Mouse (Mus musculus) T-helper 1 cell (primary cell): ENCODE measurements around the gene Lclat1.

Experiments used
- in situ Hi-C: fragments of 300-600 bp; cut with MboI, MseI; formaldehyde crosslinking; loops from one replicate; pipeline ENCODE4 v1.15.1; 2025; ENCODE audit warnings: high pct_unique_total_duplicates

Gene Lclat1

DNA sequence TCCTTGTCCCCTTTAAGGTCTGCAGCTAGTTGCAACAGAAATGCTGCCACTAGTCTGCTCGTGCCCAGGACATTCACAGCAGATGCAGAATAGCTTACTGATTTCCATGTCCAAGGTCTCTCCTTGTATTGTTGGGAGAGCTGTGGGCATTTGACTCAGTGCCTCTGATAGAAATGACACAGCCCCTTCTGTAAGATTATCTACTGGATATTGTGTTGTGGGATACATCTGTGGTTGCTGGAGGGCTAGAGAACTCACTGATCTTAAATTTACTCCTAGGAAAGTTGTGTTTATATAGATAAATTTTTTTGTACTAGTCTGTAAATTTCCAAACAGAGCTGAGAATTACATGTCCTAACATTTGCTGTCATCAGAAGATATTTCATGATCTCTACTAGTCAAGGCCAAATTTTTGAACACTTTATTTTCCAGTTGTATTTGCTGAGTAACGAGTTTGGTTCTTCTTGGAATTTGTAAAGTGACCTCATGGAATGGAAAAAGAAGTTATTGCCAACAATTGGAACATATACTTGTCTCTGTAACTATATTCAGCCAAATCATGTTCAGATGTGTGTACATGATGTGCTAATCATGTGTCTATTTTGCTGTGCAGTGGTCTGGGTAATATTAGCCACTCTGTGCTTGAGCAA, 87.4 kb downstream of the Lclat1 start:
- in situ Hi-C loops = loop anchor here (5.0 kb wide), 2 partner anchors 87 to 333 kb away; no protein-coding TSS in a partner anchor

DNA sequence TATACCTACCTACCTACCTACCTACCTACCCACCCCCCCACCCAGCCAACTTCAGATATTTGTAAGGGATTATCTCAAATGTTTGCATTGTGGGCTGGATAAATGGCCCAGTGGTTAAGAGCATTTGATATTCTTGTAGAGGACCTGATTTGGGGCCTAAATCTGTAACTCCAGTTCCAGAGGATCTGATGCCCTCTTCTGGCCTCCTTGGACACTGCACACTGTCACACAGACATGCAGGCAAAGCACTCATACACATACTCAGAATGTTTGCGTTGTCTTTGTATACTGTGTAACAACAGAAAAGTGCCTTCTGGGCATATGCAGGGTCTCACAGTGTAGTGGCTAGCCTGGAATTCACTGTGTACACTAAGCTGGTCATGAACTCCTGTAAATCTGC, 88.4 kb downstream of the Lclat1 start:
- in situ Hi-C loops = loop anchor here (5.0 kb wide), 2 partner anchors 86 to 334 kb away; no protein-coding TSS in a partner anchor

DNA sequence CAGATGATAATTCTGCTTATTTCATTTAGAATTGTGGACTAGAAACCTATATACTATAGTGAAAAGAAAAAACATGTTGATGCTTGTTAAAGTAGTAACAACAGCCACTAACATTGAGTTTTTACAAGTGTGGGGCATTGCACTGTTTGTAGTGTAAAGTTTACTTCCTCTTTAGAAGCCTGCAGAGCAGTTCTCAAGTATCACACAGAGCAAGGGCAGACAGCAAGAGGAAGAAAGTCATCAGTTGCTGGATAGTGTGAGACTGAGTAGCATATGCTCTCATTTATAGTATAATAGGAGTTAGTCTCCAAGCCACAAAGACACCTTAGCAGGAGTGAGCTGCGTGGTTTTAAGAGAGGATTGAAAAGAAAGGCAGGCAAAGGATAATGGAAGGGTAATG, 89.9 kb downstream of the Lclat1 start:
- in situ Hi-C loops = loop anchor here (5.0 kb wide), 2 partner anchors 85 to 335 kb away; no protein-coding TSS in a partner anchor

DNA sequence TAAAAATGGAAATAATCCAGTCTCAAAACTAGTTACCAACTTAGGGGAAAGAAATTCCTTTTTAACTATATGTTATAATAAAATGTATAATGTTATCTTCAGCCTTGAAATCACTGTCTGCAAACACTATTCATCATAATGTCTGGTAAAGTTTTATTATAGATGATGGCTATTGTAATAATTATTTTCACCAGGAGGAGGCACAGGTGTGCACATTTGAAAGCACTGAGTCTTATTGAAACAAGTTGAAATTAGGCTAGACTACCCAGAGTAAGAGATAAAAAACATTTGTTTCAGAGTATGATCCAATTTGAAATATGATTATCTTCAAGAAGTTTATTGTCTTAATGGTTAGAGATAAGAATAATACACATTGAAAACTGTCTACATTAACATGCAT, 91.6 kb downstream of the Lclat1 start:
- in situ Hi-C loops = loop anchor here (5.0 kb wide), 2 partner anchors 83 to 337 kb away; no protein-coding TSS in a partner anchor

DNA sequence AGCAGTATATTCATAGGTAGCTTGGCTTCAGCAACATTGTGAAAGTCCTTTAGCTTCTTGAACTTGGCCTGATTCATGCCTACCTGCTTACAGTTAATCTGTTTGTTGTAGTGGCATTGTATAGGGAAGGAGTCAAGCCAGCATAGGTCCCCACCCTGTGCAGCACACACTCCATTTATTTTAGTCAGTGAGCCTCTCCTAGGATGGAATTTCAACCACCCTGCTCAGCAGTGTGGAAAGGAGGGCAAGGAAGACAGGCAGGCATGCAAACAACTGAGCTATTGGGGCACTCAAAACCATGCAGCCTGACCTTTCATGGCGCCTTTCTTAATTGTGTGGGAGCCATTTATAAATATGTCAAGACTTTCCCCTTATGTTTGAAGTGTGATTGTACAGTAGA, 92.6 kb downstream of the Lclat1 start:
- in situ Hi-C loops = no loop called here

DNA sequence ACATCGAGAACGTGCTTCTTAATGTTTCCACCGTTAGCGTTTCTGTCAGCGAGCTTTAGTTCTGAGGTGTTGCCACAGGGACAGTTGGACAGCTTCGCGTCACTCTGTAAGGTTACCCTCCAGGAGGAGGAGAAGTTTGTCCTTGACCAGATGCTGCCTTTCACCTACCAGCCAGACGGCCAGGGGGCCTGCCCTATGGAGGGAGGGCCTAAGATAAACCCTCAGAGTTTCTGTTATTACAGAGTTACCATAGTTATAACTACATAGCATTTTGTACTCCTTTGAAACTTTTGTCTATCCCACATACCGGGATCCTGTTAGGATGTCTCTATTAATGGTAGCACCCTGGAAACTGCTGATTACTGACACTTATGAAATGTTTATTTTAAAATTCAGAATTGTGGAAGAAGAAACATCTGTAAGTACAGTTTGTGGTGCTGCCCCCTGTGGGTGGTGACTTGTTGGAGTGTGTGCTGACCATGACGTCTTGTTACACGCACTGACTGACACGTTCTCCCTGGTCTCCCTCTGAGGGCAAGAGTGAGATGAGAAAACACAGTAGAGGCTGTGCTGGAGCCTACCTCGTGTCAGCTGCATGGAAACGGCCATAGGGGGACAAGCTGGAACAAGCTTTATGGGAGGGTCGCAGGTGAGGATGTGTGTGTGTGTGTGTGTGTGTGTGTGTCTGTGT, 96.0 kb downstream of the Lclat1 start:
- in situ Hi-C loops = no loop called here

DNA sequence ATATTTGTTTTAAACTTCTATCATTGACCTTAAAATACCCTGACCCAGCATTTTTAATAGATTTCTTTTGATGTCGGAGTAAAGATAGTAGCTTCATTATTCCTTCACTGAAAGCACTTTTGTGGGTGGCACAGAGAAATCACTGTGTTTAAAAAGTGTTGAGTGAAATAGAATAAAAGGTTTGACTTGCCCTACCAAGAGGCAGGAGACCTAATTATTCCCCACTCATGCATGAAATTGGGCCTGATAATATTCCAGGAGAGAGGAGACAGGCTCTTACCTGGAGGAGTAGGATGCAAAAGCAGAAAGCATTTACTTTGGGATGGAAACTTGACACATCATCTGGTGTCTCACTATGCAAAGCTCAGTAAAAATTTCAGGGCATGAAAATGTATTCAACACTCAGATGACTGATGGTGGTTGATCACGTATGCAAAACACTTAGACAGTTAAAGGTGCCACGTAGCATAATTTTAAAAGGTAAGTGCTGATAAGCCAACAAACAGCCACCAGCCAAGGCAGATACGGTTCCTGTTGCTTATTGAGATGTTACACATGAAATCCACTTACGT, 103.3 kb downstream of the Lclat1 start:
- in situ Hi-C loops = no loop called here

DNA sequence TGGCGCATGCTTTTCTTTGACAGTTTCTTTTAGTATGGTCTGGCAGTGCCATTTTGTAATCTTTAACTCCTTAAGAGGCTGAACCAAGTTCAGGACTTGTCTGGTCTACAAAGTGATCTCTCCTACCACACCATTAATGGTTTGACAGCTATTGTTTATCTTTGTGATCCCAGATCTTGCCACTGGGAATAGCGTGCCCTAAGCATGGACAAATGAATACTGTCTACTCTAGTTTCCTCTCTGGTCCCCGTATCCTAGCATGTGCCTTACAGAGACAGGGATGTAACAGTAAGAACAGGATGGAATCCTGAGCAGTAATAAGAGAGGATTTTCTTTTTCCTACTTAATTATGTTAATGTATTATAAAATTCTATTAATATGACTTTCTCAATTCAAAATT, 105.0 kb downstream of the Lclat1 start:
- in situ Hi-C loops = no loop called here

DNA sequence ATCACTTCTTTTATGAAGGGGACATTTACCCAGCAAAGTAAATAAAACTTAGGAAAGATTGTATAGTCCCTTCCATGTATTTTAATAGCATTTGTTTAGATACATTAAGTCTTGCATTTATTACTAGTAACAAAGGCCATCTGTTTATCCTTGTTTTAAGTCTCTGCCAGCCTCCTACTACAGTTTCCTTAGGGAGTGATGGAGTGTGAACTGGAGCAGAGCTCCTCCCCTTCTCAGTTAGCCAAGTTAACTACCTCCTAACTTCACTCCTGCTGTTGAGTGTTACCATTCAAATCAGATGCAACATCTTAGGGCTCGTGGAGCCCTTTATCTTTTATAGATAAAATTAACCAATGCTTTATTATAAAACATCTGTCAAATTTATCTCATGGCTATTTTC, 105.4 kb downstream of the Lclat1 start:
- in situ Hi-C loops = no loop called here

DNA sequence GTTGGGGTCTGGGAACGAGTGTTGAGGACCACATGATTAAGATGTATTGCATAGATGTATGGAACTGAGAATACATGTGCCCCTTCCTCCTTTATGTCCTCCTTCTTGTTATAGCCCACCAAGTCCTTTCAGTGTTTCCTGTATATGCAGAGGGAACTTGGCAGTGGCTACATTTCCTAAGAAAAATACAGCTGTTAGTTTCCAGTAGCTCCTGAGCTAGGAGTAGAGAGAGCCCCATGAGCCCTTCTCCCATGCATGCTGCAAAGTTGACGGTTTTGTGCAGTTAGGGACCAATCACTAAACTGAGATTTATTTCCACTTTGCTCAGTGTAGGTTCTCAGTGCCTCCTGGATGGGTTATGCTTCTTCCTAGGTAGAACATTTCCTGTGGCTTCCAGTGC, 105.9 kb downstream of the Lclat1 start:
- in situ Hi-C loops = no loop called here

DNA sequence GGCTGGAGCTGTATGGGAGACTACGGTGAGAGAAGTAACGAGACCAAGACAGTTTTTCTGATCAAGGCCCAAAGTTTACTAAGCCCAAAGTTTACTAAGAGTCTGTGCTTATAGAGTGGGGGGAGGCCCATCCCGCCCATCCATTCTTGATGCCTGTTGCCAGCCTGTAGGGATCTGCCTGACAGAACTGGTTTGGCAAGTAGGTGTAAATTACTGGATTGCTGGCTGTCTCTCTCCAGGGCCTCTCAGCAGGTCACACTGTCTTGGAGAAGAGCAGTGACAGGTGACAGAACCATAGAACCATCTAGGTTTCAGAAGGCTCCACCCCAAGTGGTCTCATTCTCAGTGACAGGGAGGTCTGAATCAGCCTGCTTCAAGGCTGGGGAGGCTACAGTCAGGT, 109.5 kb downstream of the Lclat1 start:
- in situ Hi-C loops = no loop called here

DNA sequence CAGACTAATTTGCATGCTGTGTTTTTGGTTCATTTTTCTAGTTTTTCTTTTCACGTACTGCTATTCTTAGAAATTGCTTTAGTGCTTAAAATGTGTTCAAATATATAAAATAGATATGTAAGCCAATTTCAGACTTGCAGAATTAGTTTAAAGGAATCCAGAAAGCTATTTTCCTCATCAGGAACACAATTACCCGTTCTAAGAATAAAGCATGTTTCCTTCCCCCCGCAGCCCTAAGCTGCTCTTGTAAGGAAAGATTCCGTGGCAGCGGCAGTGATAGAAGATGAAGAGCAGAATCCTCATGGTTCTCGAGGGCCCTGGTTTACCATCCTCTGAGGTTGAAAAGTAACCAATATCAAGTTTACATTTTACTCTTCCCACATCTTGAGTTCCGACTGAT, 113.0 kb downstream of the Lclat1 start:
- in situ Hi-C loops = no loop called here

DNA sequence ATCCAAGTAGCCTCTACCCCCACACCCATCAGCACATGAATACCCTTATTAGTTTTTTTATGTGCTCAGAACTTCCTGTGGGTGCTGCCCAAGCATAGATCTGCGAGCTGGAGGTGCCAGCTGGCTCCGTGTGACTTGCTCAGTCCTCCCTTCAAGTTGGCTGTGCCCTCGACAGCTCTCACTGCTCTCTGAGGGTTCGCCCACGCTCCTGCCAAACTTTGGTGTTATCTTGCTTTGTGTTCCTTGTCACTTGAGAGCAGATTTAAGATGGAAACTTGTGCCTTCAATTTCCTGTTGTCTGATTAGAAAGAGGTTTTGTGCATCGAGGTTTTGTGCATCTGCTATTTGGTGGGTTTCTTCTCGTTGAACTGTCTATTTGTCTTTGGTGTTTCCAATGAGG, 114.3 kb downstream of the Lclat1 start:
- in situ Hi-C loops = no loop called here

DNA sequence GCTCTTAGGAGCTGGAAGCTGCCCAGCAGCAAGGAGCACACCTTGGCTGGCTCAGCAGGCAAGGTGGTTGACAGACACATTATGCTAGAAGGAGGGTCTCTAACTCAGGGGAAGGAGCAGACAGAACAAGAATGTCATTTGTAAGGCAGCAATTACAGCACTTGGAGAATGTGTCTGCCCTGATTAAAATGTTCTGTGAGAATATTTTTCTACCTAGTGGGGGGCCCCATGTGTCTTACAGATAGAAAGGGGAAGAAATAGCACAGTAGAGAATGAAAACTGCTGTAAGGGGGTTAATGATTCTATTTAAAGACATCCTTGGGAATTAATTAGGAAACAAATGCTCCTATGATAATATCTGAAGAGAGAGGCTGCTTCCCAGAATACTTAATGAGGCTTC, 117.7 kb downstream of the Lclat1 start:
- in situ Hi-C loops = no loop called here

DNA sequence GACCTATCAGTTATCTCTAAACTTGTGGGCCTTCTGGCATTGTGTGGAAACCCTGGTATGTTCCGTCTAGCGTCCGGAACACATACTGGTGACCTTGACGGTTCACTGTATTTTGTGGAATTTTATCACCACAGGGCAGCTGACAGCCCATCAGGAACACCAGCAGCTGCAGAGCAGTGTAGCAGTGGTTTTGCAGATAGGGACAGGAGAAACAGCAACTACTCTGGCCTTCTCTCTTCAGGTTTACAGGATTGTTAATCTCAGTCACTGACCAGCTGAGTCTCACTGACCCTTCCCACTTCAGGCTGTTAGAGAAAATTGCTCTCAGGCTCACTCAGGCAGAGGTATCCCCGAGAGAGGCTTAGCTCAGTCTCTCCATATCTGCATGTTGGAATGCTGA, 118.2 kb downstream of the Lclat1 start:
- in situ Hi-C loops = no loop called here

DNA sequence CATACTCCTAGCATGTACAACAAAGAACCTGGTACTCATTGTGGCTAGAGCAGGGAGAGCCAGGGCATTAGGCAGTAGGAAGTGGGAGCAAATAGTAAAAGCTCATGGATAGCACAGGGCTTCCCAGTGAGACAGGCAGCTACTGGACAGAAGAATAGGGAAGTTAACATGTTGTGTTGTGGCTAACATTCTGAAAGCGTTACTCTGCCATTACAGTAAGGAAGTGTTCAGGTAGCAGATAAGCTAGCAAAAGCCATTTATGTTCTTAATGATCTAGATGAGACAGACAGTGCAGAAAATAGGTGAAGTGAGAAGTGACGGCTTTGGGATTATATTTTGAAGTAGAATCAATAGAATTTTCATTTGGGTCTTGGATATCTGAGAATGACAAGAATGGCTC, 118.8 kb downstream of the Lclat1 start:
- in situ Hi-C loops = no loop called here

DNA sequence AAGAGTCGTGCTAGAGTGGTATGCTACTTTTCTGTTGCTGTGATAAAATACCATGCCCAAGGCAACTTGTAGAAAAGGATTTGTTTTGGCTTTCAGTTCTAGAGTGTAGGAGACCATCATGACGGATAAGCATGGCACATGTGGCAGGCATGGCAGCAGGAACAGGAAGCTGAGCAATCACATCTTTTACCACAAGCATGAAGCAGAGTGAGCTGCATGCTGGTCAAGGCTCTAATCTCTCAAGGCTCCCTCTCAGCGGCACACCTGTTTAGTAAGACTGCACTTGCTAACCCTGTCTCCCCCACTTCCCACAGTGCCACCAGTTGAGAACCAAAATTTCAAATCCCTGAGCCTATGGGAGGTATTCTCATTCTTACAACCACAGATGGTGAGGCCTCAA, 119.6 kb downstream of the Lclat1 start:
- in situ Hi-C loops = no loop called here

DNA sequence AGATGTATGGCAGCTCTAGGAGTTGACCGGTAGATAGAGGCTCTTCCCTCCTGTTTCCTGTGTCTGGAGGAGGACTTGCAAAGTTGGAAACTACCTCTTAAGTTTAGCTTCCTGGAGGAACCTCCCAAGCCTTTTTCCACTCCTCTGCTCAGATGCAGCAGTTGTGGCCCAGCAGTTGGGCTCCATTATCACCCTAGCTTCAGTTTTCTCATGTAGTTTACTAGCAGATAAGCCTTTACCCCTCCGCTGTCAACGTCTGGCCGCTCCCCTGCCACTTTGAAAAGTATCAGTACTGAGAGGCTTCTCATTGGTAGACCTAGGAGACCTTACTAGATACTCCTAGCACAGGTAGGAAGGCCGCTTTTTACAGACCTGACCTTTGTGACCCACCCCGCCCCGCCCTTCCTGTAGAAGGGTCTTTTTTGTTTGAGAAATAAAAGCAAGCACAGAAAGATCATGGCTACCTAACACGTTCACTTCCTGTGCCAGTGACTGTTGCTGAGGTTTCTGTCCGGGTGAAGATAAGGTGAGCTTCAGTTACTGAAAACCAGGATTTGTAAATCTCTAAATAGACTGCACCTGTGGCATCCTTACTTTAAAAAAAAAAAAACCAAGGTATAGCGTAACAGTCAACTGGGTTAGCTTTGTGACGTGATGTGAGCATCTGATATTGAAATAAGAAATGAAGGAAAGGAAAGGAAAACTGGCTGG, 121.8 kb downstream of the Lclat1 start:
- in situ Hi-C loops = no loop called here

DNA sequence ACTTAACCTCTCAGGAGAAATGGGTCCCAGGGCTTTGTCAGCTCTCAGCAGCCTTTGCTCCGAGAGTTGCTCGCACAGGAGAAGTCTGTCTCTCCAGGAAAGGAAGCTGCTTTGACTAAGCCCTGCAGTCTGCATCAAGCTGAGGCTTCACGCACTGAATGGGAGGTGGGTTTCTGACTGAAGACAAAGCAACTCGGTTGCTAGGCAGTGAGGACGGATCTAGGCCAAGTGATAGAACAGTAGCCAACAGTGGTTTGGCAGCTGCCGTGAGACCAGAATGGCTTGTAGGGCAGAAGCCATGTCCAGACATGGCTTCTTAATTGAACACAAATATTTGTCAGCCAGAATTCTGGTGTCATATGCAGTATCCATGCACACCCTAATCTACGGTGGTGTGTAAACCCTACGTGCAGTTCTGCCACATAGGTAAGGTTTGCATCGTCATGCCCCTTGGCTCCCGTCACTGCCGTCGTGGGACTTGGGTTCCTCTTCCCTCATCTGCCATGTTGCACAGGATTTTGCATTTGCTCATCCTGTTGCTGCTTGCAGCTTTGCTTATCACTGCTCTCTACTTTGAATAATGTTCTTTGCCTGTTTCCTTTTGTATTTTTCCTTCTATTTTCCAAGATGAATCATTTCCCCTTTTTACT, 122.7 kb downstream of the Lclat1 start:
- in situ Hi-C loops = no loop called here

DNA sequence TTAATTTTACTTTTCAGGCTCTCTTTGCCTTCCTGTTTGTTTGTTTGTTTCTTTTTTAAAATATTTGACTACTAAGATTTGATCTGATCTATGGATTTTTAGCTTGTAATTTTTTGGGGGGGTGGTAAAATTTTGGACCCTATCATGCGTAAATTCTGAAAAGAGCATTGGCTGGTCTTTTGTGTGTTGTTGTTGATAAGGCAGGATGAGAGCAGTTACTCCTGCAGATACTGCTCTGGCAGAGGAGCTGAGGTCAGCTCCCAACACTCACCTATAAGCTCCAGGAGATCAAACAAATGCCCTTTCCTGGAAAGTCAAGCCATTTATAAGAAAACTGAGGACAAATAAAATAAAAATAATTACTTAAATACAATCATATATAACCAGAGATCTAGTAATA, 123.6 kb downstream of the Lclat1 start:
- in situ Hi-C loops = no loop called here

DNA sequence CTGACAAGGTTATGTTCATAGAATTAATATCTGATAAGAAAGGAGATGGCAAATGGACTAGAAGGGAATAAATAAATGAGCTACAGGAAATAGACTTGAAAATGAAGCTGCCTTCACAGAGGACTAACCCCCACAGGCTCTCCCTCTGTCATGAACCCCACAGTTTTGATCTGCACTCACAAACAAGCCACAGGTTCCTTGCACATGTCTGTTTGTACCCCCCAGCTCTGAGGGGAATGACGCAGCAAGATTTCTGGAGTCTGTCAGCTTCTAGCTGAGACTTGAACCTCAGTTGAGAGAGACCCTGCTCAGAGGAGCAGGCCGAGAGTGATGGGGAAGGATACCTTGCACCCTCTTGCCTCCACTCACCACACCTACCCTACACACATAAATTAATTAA, 124.8 kb downstream of the Lclat1 start:
- in situ Hi-C loops = no loop called here

DNA sequence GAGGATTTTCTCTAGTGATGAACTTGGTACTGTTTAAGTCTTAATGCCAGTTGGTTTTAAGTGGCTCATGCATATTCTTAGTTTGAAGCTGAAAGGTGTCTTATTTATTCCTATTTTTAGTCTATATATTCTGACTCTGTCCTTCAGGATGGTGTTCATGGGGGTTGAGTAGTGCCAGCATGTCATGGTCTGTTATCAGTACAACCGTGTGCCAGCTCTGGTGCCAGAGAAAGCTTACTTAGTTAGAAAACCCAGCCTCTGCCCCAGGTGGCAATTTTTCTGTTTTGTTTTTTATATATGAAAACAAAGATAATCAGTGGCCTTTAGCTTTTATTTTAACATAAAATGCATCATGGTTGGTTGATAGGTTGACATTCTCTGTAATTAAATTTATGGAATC, 126.2 kb downstream of the Lclat1 start:
- in situ Hi-C loops = no loop called here
